In genomic region chr12:111454021-111454420, GRCm38 (mm10) we compare ENCODE assay signal across 16 mouse cellular contexts. TPM values are rescaled to one million over a fixed set of nuclear protein-coding genes. Genes with fewer than 3 reads are reported as not detected.
DNase-seq lines count a peak whose midpoint lies in the region; ATAC-seq and TF ChIP-seq lines count a peak whose summit lies in the region.
"Had no signal": no experiment of that assay in that cellular context is flagged by ENCODE, and none has a peak within 500 bp of the region (broad histone marks: within the 10 kb centered on the region; RNA-seq: fewer than 3 reads in every experiment).

No protein-coding gene starts in this region.

- peaks cover 15% of the 10 kb centered on the region; the same call in 1 of the 2 replicates for H3K27me3 ChIP-seq in hindbrain, postnatal 0 days (ENCODE audit: insufficient read depth, low read length)
- H3K27me3 ChIP-seq in hindbrain, embryonic 12.5 days, result peaks cover 63% of the 10 kb centered on the region
- H3K27me3 ChIP-seq in liver, embryonic 11.5 days (replicated peaks; ENCODE audit: control insufficient read depth, insufficient read depth, low read length), result peaks cover 3% of the 10 kb centered on the region; the same call in 1 of the 2 replicates
- peaks cover 25% of the 10 kb centered on the region; the same call in 1 of the 2 replicates for H3K27me3 ChIP-seq in intestine, postnatal 0 days (replicated peaks; ENCODE audit: control insufficient read depth, insufficient read depth, low read length)

- no peaks in the 10 kb centered on the region for H3K4me1 ChIP-seq in hindbrain, postnatal 0 days (ENCODE audit: insufficient read depth, low read length)
- peaks cover 10% of the 10 kb centered on the region for H3K4me1 ChIP-seq in hindbrain, embryonic 12.5 days
- H3K4me1 ChIP-seq in liver, embryonic 11.5 days (replicated peaks; ENCODE audit: control insufficient read depth, insufficient read depth, low read length), result peaks cover 18% of the 10 kb centered on the region
- peaks cover 84% of the 10 kb centered on the region for H3K4me1 ChIP-seq in bone marrow macrophage, adult 2 months (ENCODE audit: control insufficient read depth, insufficient read depth, low read length)
- H3K4me1 ChIP-seq in intestine, postnatal 0 days (replicated peaks; ENCODE audit: control insufficient read depth, insufficient read depth, low read length), result no peaks in the 10 kb centered on the region; the same call in 1 of the 2 replicates
- H3K4me1 ChIP-seq: forebrain, embryonic 12.5 days had no signal

- 33% methylated on average over 4 of the region's 4 CpGs for WGBS in hindbrain, postnatal 0 days
- WGBS in hindbrain, embryonic 12.5 days, result 35% methylated on average over 4 of the region's 4 CpGs
- WGBS in liver, embryonic 11.5 days, result 51% methylated on average over 4 of the region's 4 CpGs
- 37% methylated on average over 4 of the region's 4 CpGs for WGBS in intestine, postnatal 0 days

- no peak overlapping the region for H3K27ac ChIP-seq in hindbrain, postnatal 0 days
- H3K27ac ChIP-seq in hindbrain, embryonic 12.5 days, result no peak overlapping the region
- H3K27ac ChIP-seq in liver, embryonic 11.5 days (ENCODE audit: low read depth, low read length), result peak overlapping the region; percentile 29; the same call in 1 of the 2 replicates
- peak overlapping the region; percentile 20 for H3K27ac ChIP-seq in bone marrow macrophage, adult 2 months (ENCODE audit: insufficient read depth, low read depth, low read length)
- H3K27ac ChIP-seq in intestine, postnatal 0 days (ENCODE audit: low read depth, low read length), result no peak overlapping the region
- H3K27ac ChIP-seq: forebrain, embryonic 12.5 days; liver, embryonic 15.5 days; midbrain, embryonic 12.5 days had no signal

- no peak overlapping the region for H3K9ac ChIP-seq in hindbrain, postnatal 0 days (replicated peaks; ENCODE audit: low read length)
- no peak overlapping the region for H3K9ac ChIP-seq in hindbrain, embryonic 12.5 days
- no peak overlapping the region for H3K9ac ChIP-seq in liver, embryonic 11.5 days (ENCODE audit: low read depth, low read length)
- no peak overlapping the region for H3K9ac ChIP-seq in intestine, postnatal 0 days (ENCODE audit: low read depth, low read length)
- H3K9ac ChIP-seq: forebrain, embryonic 12.5 days; liver, embryonic 15.5 days; midbrain, embryonic 12.5 days had no signal

- H3K4me2 ChIP-seq in hindbrain, postnatal 0 days (ENCODE audit: low read depth, low read length), result no peak overlapping the region
- no peak overlapping the region for H3K4me2 ChIP-seq in hindbrain, embryonic 12.5 days (replicated peaks)
- H3K4me2 ChIP-seq in liver, embryonic 11.5 days, result no peak overlapping the region
- H3K4me2 ChIP-seq in intestine, postnatal 0 days (replicated peaks; ENCODE audit: low read depth), result no peak overlapping the region
- H3K4me2 ChIP-seq: forebrain, embryonic 12.5 days; liver, embryonic 15.5 days; midbrain, embryonic 12.5 days had no signal

- TF ChIP-seq CTCF in hindbrain, postnatal 0 days (IDR thresholded peaks at IDR 0.05; ENCODE audit: low read depth), result no peak
- no peak for TF ChIP-seq CTCF in bone marrow macrophage, adult 2 months (IDR thresholded peaks at IDR 0.05; ENCODE audit: low read depth, low read length)
- TF ChIP-seq CTCF in intestine, postnatal 0 days (IDR thresholded peaks at IDR 0.05; ENCODE audit: low read depth), result peak; percentile 39

- ATAC-seq in hindbrain, postnatal 0 days, result peak; percentile 28; the same call in 1 of the 2 replicates
- no peak for ATAC-seq in hindbrain, embryonic 12.5 days (ENCODE audit: low FRiP score)
- no peak for ATAC-seq in liver, embryonic 11.5 days (replicated peaks; ENCODE audit: low FRiP score)
- ATAC-seq in intestine, postnatal 0 days, result no peak

- H3K4me3 ChIP-seq in hindbrain, postnatal 0 days (ENCODE audit: low read length), result no peak overlapping the region
- no peak overlapping the region for H3K4me3 ChIP-seq in hindbrain, embryonic 12.5 days
- H3K4me3 ChIP-seq in liver, embryonic 11.5 days (ENCODE audit: low read depth, low read length), result no peak overlapping the region
- H3K4me3 ChIP-seq in bone marrow macrophage, adult 2 months (ENCODE audit: insufficient read depth, low read length), result no peak overlapping the region
- no peak overlapping the region for H3K4me3 ChIP-seq in intestine, postnatal 0 days (ENCODE audit: low read depth, low read length)
- H3K4me3 ChIP-seq: forebrain, embryonic 12.5 days; liver, embryonic 15.5 days; midbrain, embryonic 12.5 days had no signal

- H3K36me3 ChIP-seq in hindbrain, postnatal 0 days (ENCODE audit: insufficient read depth, low read length), result no peaks in the 10 kb centered on the region
- no peaks in the 10 kb centered on the region for H3K36me3 ChIP-seq in hindbrain, embryonic 12.5 days
- H3K36me3 ChIP-seq in liver, embryonic 11.5 days (ENCODE audit: control insufficient read depth, insufficient read depth, low read length), result peaks cover 29% of the 10 kb centered on the region
- no peaks in the 10 kb centered on the region; the same call in 1 of the 2 replicates for H3K36me3 ChIP-seq in intestine, postnatal 0 days (ENCODE audit: control insufficient read depth, insufficient read depth)
- H3K36me3 ChIP-seq: forebrain, embryonic 12.5 days; midbrain, embryonic 12.5 days had no signal

- peak; percentile 62 for DNase-seq in hindbrain, postnatal 0 days (ENCODE audit: low spot score)
- DNase-seq in liver, embryonic 11.5 days (ENCODE audit: low spot score), result peak; percentile 35
- DNase-seq in liver, result no peak
- no peak for DNase-seq in thymus, postnatal 10 days (ENCODE audit: low spot score in 2 of 2)
- no peak for DNase-seq in spleen, adult 18-20 months
- DNase-seq: cerebellum, adult 9-11 months; gastrocnemius, postnatal 14 days had no signal

- TF ChIP-seq POLR2A in bone marrow macrophage, adult 2 months (IDR thresholded peaks at IDR 0.05; ENCODE audit: borderline replicate concordance, low read depth, low read length), result no peak

- H3K9me3 ChIP-seq in hindbrain, postnatal 0 days (ENCODE audit: low read length), result no peaks in the 10 kb centered on the region
- H3K9me3 ChIP-seq in hindbrain, embryonic 12.5 days (replicated peaks), result no peaks in the 10 kb centered on the region
- H3K9me3 ChIP-seq in liver, embryonic 11.5 days (ENCODE audit: control insufficient read depth, low read length), result no peaks in the 10 kb centered on the region
- no peaks in the 10 kb centered on the region for H3K9me3 ChIP-seq in intestine, postnatal 0 days (ENCODE audit: control insufficient read depth)
- H3K9me3 ChIP-seq: forebrain, embryonic 12.5 days; liver, embryonic 15.5 days; midbrain, embryonic 12.5 days had no signal

RNA-seq across cellular contexts. Expression of gene Tnfaip2, which starts 11.8 kb away (rescaled TPM):
- 0.14 and 1.4 TPM in 2 replicates for total RNA-seq in hindbrain, postnatal 0 days (2014; rRNA removed)
- polyA plus RNA-seq in hindbrain, postnatal 0 days (2015; fragmentation: Nextera tagmentation; extraction: Ambion mirVana), result 0.99 and 1.7 TPM in 2 replicates
- polyA plus RNA-seq in hindbrain, embryonic 12.5 days (2016; fragmentation: Nextera tagmentation; extraction: Ambion mirVana), result 3.7 and 4.1 TPM in 2 replicates
- polyA plus RNA-seq in liver, embryonic 11.5 days (2014; fragmentation: Nextera tagmentation; extraction: Ambion mirVana), result 107 TPM in 2 replicates
- polyA plus RNA-seq in bone marrow macrophage, adult 2 months (2012; ENCODE audit: insufficient read depth, insufficient read length, missing spikeins), result 300 and 304 TPM in 2 replicates
- polyA plus RNA-seq in intestine, postnatal 0 days (2015; fragmentation: Nextera tagmentation; extraction: Ambion mirVana), result 10.5 and 10.8 TPM in 2 replicates

RNA-seq across cellular contexts. Expression of gene Gm266, which starts 31.6 kb away (rescaled TPM):
- 11.5 and 22.1 TPM in 2 replicates for total RNA-seq in hindbrain, postnatal 0 days (2014; rRNA removed)
- 11.8 TPM in 2 replicates for polyA plus RNA-seq in hindbrain, postnatal 0 days (2015; fragmentation: Nextera tagmentation; extraction: Ambion mirVana)
- 9.4 and 14.3 TPM in 2 replicates for polyA plus RNA-seq in hindbrain, embryonic 12.5 days (2016; fragmentation: Nextera tagmentation; extraction: Ambion mirVana)
- polyA plus RNA-seq in liver, embryonic 11.5 days (2014; fragmentation: Nextera tagmentation; extraction: Ambion mirVana), result 4.9 and 5.6 TPM in 2 replicates
- not detected in 2 replicates for polyA plus RNA-seq in bone marrow macrophage, adult 2 months (2012; ENCODE audit: insufficient read depth, insufficient read length, missing spikeins)
- polyA plus RNA-seq in intestine, postnatal 0 days (2015; fragmentation: Nextera tagmentation; extraction: Ambion mirVana), result 7.3 and 8.6 TPM in 2 replicates
- total RNA-seq: hematopoietic stem cell, adult 5-6 weeks had no signal

RNA-seq across cellular contexts. Expression of gene Exoc3l4, which starts 37.2 kb away (rescaled TPM):
- total RNA-seq in hindbrain, postnatal 0 days (2014; rRNA removed), result 0.99 and 2.9 TPM in 2 replicates
- polyA plus RNA-seq in hindbrain, postnatal 0 days (2015; fragmentation: Nextera tagmentation; extraction: Ambion mirVana), result 1.7 and 2.3 TPM in 2 replicates
- polyA plus RNA-seq in hindbrain, embryonic 12.5 days (2016; fragmentation: Nextera tagmentation; extraction: Ambion mirVana), result 4.9 and 5.1 TPM in 2 replicates
- 18.6 and 20.4 TPM in 2 replicates for polyA plus RNA-seq in liver, embryonic 11.5 days (2014; fragmentation: Nextera tagmentation; extraction: Ambion mirVana)
- polyA plus RNA-seq in bone marrow macrophage, adult 2 months (2012; ENCODE audit: insufficient read depth, insufficient read length, missing spikeins), result 7.8 and 8.0 TPM in 2 replicates
- 163 and 172 TPM in 2 replicates for polyA plus RNA-seq in intestine, postnatal 0 days (2015; fragmentation: Nextera tagmentation; extraction: Ambion mirVana)

RNA-seq across cellular contexts. Expression of gene Lbhd2, which starts 47.4 kb away (rescaled TPM):
- total RNA-seq in hindbrain, postnatal 0 days (2014; rRNA removed), result 4.3 and 11.8 TPM in 2 replicates
- 6.0 and 7.8 TPM in 2 replicates for polyA plus RNA-seq in hindbrain, postnatal 0 days (2015; fragmentation: Nextera tagmentation; extraction: Ambion mirVana)
- 0.45 and 0.74 TPM in 2 replicates for polyA plus RNA-seq in hindbrain, embryonic 12.5 days (2016; fragmentation: Nextera tagmentation; extraction: Ambion mirVana)
- 0.36 TPM in 1 of 2 replicates, not detected in the other for polyA plus RNA-seq in liver, embryonic 11.5 days (2014; fragmentation: Nextera tagmentation; extraction: Ambion mirVana)
- not detected in 2 replicates for polyA plus RNA-seq in bone marrow macrophage, adult 2 months (2012; ENCODE audit: insufficient read depth, insufficient read length, missing spikeins)
- 2.2 and 2.8 TPM in 2 replicates for polyA plus RNA-seq in intestine, postnatal 0 days (2015; fragmentation: Nextera tagmentation; extraction: Ambion mirVana)
- total RNA-seq: gastrocnemius, postnatal 14 days; hematopoietic stem cell, adult 5-6 weeks had no signal
- polyA plus RNA-seq: C2C12; liver, embryonic 15.5 days; small intestine, adult 2 months had no signal

Comparison
In these comparisons a context has a peak if more than half of its experiments do, and no peak if none do; other contexts are left out.
1. DNase-seq: peak in hindbrain, postnatal 0 days (single experiment) and liver, embryonic 11.5 days (single experiment); none in liver (single experiment), thymus, postnatal 10 days (0 of 2) and spleen, adult 18-20 months (0 of 2).
2. H3K27ac ChIP-seq: peak in liver, embryonic 11.5 days (single experiment) and bone marrow macrophage, adult 2 months (single experiment); none in hindbrain, postnatal 0 days (single experiment), hindbrain, embryonic 12.5 days (single experiment) and intestine, postnatal 0 days (single experiment).